Mouse (Mus musculus): ENCODE data around the gene Fam131c. TPM values are rescaled to one million over a fixed set of nuclear protein-coding genes. Genes with fewer than 3 reads are reported as not detected.

Gene Fam131c
- total and polyA plus RNA-seq, 3 experiments: not detected

- Histone ChIP-seq H3K36me3 (replicated peaks in 1 of 2; ENCODE audit: control insufficient read depth in 1 of 2, insufficient read depth in 1 of 2, low read length in 1 of 2) (no peaks in the 10 kb centered on the region), H3K79me2 (replicated peaks; ENCODE audit: control insufficient read depth, extremely low read depth, insufficient read depth, poor library complexity, severe bottlenecking) (no peaks in the 10 kb centered on the region), H3K4me3 (replicated peaks in 1 of 3; ENCODE audit: low read depth in 2 of 3, low read length in 2 of 3, poor library complexity in 1 of 3) (no peak overlapping the region), H3K4me2 (ENCODE audit: insufficient read depth, low read depth, poor library complexity, severe bottlenecking) (no peak overlapping the region), H3K27ac (ENCODE audit: insufficient read depth, low read depth) (no peak overlapping the region), H3K9me3 (replicated peaks; ENCODE audit: low read length) (peaks cover 5% of the 10 kb centered on the region), H3K4me1 (ENCODE audit: control insufficient read depth in 1 of 2, insufficient read depth in 2 of 2) (peaks cover 4 to 6% of the 10 kb centered on the region in 2 experiments; a peak in 3 of 4 replicates), H3K27me3 (replicated peaks) (peaks cover 69% of the 10 kb centered on the region), H3K9ac (ENCODE audit: insufficient read depth, low read depth) (no peak overlapping the region)
- dilution Hi-C loops (cut with MboI; ENCODE audit: extremely low pct_ligation_motif_present, extremely low pct_unique_long_range_greater_than_20kb, low sequenced_read_pairs) (no loop called here), in situ Hi-C loops (cut with MboI; ENCODE audit: low pct_ligation_motif_present, low pct_unique_long_range_greater_than_20kb, low sequenced_read_pairs) (no loop called here)
- DNase-seq (ENCODE audit: extremely low read depth): no peak
- TF ChIP-seq MEF2A (IDR thresholded peaks at IDR 0.05; ENCODE audit: borderline replicate concordance, low read depth, low read length): no peak
Measured at GRCm38 (mm10) chr4:141343515-141343914, 24.5 kb upstream of the Fam131c start.

- Histone ChIP-seq H3K4me3 (replicated peaks in 1 of 3; ENCODE audit: low read depth in 2 of 3, low read length in 2 of 3, poor library complexity in 1 of 3) (no peak overlapping the region), H3K9ac (ENCODE audit: insufficient read depth, low read depth) (no peak overlapping the region), H3K27ac (ENCODE audit: insufficient read depth, low read depth) (no peak overlapping the region), H3K4me1 (ENCODE audit: control insufficient read depth in 1 of 2, insufficient read depth in 2 of 2) (no peaks in the 10 kb centered on the region), H3K36me3 (replicated peaks in 1 of 2; ENCODE audit: control insufficient read depth in 1 of 2, insufficient read depth in 1 of 2, low read length in 1 of 2) (no peaks in the 10 kb centered on the region), H3K9me3 (replicated peaks; ENCODE audit: low read length) (peaks cover 5% of the 10 kb centered on the region), H3K27me3 (replicated peaks) (peaks cover 70% of the 10 kb centered on the region), H3K4me2 (ENCODE audit: insufficient read depth, low read depth, poor library complexity, severe bottlenecking) (no peak overlapping the region), H3K79me2 (replicated peaks; ENCODE audit: control insufficient read depth, extremely low read depth, insufficient read depth, poor library complexity, severe bottlenecking) (no peaks in the 10 kb centered on the region)
- in situ Hi-C loops (cut with MboI; ENCODE audit: low pct_ligation_motif_present, low pct_unique_long_range_greater_than_20kb, low sequenced_read_pairs) (no loop called here), dilution Hi-C loops (cut with MboI; ENCODE audit: extremely low pct_ligation_motif_present, extremely low pct_unique_long_range_greater_than_20kb, low sequenced_read_pairs) (no loop called here)
- no peak for TF ChIP-seq MYC (IDR thresholded peaks at IDR 0.05; ENCODE audit: low read depth, low read length)
- no peak for TF ChIP-seq TBP (conservative IDR thresholded peaks at IDR 0.05; ENCODE audit: low read depth, low read length)
- TF ChIP-seq JUN (IDR thresholded peaks at IDR 0.05; ENCODE audit: insufficient read depth, low read depth, low read length): no peak
- no peak for TF ChIP-seq CTCF (conservative IDR thresholded peaks at IDR 0.05 in 1 of 2, IDR thresholded peaks at IDR 0.05 in 1 of 2; ENCODE audit: low read depth in 2 of 2, low read length in 2 of 2)
- TF ChIP-seq POLR2A (IDR thresholded peaks at IDR 0.05; ENCODE audit: low read depth, low read length): no peak
- TF ChIP-seq ZKSCAN1 (IDR thresholded peaks at IDR 0.05; ENCODE audit: borderline replicate concordance, low read depth, low read length): no peak
- no peak for TF ChIP-seq ELF1 (IDR thresholded peaks at IDR 0.05; ENCODE audit: low read depth, low read length)
- no peak for TF ChIP-seq MXI1 (IDR thresholded peaks at IDR 0.05; ENCODE audit: low read depth, low read length)
- TF ChIP-seq RCOR1 (conservative IDR thresholded peaks at IDR 0.05; ENCODE audit: low read depth, low read length): no peak
- TF ChIP-seq MEF2A (IDR thresholded peaks at IDR 0.05; ENCODE audit: borderline replicate concordance, low read depth, low read length): no peak
- DNase-seq (ENCODE audit: extremely low read depth): no peak
Measured at GRCm38 (mm10) chr4:141345219-141345618, 22.8 kb upstream of the Fam131c start.

- no peak for DNase-seq (ENCODE audit: extremely low read depth)
- Histone ChIP-seq H3K4me2 (ENCODE audit: insufficient read depth, low read depth, poor library complexity, severe bottlenecking) (no peak overlapping the region), H3K79me2 (replicated peaks; ENCODE audit: control insufficient read depth, extremely low read depth, insufficient read depth, poor library complexity, severe bottlenecking) (no peaks in the 10 kb centered on the region), H3K27ac (ENCODE audit: insufficient read depth, low read depth) (no peak overlapping the region), H3K36me3 (replicated peaks in 1 of 2; ENCODE audit: control insufficient read depth in 1 of 2, insufficient read depth in 1 of 2, low read length in 1 of 2) (no peaks in the 10 kb centered on the region), H3K4me1 (ENCODE audit: control insufficient read depth in 1 of 2, insufficient read depth in 2 of 2) (peaks cover 0 to under 1% of the 10 kb centered on the region in 2 experiments; a peak in 1 of 4 replicates), H3K27me3 (replicated peaks) (peaks cover 72% of the 10 kb centered on the region), H3K9me3 (replicated peaks; ENCODE audit: low read length) (peaks cover 5% of the 10 kb centered on the region), H3K9ac (ENCODE audit: insufficient read depth, low read depth) (no peak overlapping the region), H3K4me3 (replicated peaks in 1 of 3; ENCODE audit: low read depth in 2 of 3, low read length in 2 of 3, poor library complexity in 1 of 3) (no peak overlapping the region)
- dilution Hi-C loops (cut with MboI; ENCODE audit: extremely low pct_ligation_motif_present, extremely low pct_unique_long_range_greater_than_20kb, low sequenced_read_pairs): no loop called here
- TF ChIP-seq GABPA (IDR thresholded peaks at IDR 0.05; ENCODE audit: insufficient replicate concordance, low read depth, low read length) (no peak), ZC3H11A (IDR thresholded peaks at IDR 0.05; ENCODE audit: low read depth, low read length) (no peak), RAD21 (IDR thresholded peaks at IDR 0.05; ENCODE audit: low read depth, low read length) (no peak), KAT2A (IDR thresholded peaks at IDR 0.05; ENCODE audit: insufficient replicate concordance, low read length) (no peak), ZNF384 (IDR thresholded peaks at IDR 0.05; ENCODE audit: low read depth, low read length) (no peak), POLR2AphosphoS2 (IDR thresholded peaks at IDR 0.05; ENCODE audit: low read depth, low read length) (no peak), TCF12 (IDR thresholded peaks at IDR 0.05; ENCODE audit: low read depth, low read length) (no peak), POLR2A (IDR thresholded peaks at IDR 0.05; ENCODE audit: low read depth, low read length) (no peak), UBTF (IDR thresholded peaks at IDR 0.05; ENCODE audit: low read depth, low read length) (no peak)
- in situ Hi-C loops (cut with MboI; ENCODE audit: low pct_ligation_motif_present, low pct_unique_long_range_greater_than_20kb, low sequenced_read_pairs): no loop called here
Measured at GRCm38 (mm10) chr4:141347365-141347797, 20.6 kb upstream of the Fam131c start.

All from CH12.LX (cell line).